Mouse (Mus musculus) urinary bladder, postnatal 36 days (tissue): ENCODE results near the gene Wdfy3.

Experiments
- DNase-seq, 2 experiments: peaks; one replicate each; pipeline ENCODE4 v3.0.0; 2022; ENCODE audit warnings: low spot score in 2 of 2, mixed read lengths in 1 of 2

Gene Wdfy3

GRCm38 (mm10) chr5:101833875-101834274, 235.8 kb downstream of the Wdfy3 start:
- no peak for DNase-seq

GRCm38 (mm10) chr5:101832991-101833390, 236.7 kb downstream of the Wdfy3 start:
- DNase-seq: no peak

- no peak for DNase-seq
Observed at GRCm38 (mm10) chr5:101832042-101832441, 237.7 kb downstream of the Wdfy3 start.

GRCm38 (mm10) chr5:101830180-101830579, 239.5 kb downstream of the Wdfy3 start:
- DNase-seq: no peak

- DNase-seq: no peak
Observed at GRCm38 (mm10) chr5:101828932-101829331, 240.8 kb downstream of the Wdfy3 start.

- no peak for DNase-seq
Observed at GRCm38 (mm10) chr5:101827477-101827876, 242.2 kb downstream of the Wdfy3 start.

- peak in 1 of 2 experiments; percentile 62 for DNase-seq
Observed at GRCm38 (mm10) chr5:101826531-101826970, 243.2 kb downstream of the Wdfy3 start.

GRCm38 (mm10) chr5:101825111-101825911, 244.4 kb downstream of the Wdfy3 start:
- DNase-seq: no peak

GRCm38 (mm10) chr5:101822311-101822670, 247.4 kb downstream of the Wdfy3 start:
- DNase-seq: no peak

- no peak for DNase-seq
Observed at GRCm38 (mm10) chr5:101821491-101822310, 248.0 kb downstream of the Wdfy3 start.

- DNase-seq: no peak
Observed at GRCm38 (mm10) chr5:101821052-101821451, 248.7 kb downstream of the Wdfy3 start.

GRCm38 (mm10) chr5:101819844-101820243, 249.9 kb downstream of the Wdfy3 start:
- DNase-seq: no peak

GRCm38 (mm10) chr5:101819216-101819615, 250.5 kb downstream of the Wdfy3 start:
- DNase-seq: no peak

- no peak for DNase-seq
Observed at GRCm38 (mm10) chr5:101816822-101817221, 252.9 kb downstream of the Wdfy3 start.

- no peak for DNase-seq
Observed at GRCm38 (mm10) chr5:101811296-101812169, 258.2 kb downstream of the Wdfy3 start.

GRCm38 (mm10) chr5:101802358-101803022, 267.2 kb downstream of the Wdfy3 start:
- no peak for DNase-seq

- no peak for DNase-seq
Observed at GRCm38 (mm10) chr5:101801891-101802290, 267.8 kb downstream of the Wdfy3 start.

- DNase-seq: no peak
Observed at GRCm38 (mm10) chr5:101792665-101793064, 277.1 kb downstream of the Wdfy3 start.

GRCm38 (mm10) chr5:101790560-101790959, 279.2 kb downstream of the Wdfy3 start:
- DNase-seq: no peak

GRCm38 (mm10) chr5:101789770-101790169, 280.0 kb downstream of the Wdfy3 start:
- DNase-seq: no peak

GRCm38 (mm10) chr5:101785921-101786614, 283.7 kb downstream of the Wdfy3 start:
- DNase-seq: no peak
